Mouse (Mus musculus) yolk sac, embryonic 10.5 days (tissue): Measurements from ENCODE around the gene Samd10.

Source experiments
- DNase-seq: peaks from one replicate; pipeline ENCODE4 v3.0.0-alpha.2; 2017; ENCODE audit warnings: low spot score

Samd10 gene

DNA sequence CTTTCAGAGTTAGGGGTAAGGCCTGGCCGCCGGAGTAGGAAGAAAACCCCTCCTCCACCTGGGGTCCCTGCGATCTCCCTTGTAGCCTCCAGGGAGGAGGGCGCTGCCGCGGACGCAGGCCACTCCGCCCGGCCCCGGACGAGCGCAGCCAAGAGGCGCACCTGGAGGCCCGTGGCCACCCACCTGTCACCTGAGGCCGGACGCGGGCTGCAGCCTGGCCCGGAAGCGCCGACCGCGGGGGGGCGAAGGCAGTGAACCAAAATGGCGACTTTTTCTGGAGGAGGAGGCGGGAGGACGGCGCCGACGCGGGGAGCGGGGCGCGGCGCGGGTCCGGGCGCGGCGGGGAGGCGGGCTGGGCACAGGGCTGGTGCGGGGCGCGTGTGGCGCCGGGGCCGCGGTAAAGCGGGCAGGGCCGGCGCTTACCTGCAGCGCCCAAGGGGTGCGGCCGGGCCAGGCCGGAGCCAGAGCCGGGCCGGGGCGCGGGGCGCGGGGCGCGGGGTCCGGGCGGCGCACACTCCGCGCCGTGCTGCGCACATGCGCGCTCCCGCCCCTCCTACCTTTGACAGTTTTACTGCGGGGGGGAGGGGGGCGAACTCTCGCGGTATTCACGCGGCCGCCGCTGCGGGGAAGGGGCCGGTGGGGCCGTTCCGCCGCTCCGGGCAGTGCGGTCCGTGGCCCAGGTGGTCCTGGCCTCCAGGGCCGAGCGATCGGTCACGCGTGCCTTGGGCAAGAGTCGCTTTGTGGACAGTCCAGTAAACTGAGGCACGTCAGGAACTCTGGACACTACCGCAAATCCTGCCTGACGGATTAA lies 6.6 kb downstream of the Samd10 start, which contains the start of gene Zfp512b:
Zfp512b (minus strand) TSS at position 573 of the 811 bp plus-strand sequence.
- peak; percentile 86 for DNase-seq

DNA sequence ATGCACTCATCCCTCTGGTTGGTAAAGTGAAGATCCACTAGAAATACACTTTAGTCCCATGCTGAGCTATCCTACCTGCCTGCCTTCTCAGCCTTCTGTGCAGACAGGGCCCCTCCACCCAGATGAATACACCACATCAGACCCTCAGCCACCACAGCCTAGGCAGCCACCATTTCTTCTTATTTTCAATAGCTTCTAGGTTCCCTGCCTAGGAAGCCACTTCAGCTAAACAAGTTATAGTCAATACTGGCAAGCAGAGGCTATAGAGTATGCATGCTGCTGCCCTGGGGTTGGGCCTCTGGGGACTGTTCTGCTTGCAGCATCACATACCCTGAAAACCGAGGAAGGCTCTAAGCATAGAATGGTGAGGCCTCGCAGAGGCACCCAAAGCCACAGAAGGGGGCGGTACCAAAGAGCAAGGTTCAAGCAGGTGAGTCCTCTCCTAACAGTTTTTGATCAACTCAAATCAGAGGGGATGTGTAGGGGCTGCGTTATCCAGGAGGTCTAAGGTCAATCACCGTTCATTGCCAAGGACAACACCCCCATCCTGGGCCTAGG lies 7.4 kb downstream of the Samd10 start, which contains the start of gene Prpf6:
Prpf6 (plus strand) TSS at position 341 of the 558 bp plus-strand sequence.
- DNase-seq = peak; percentile 42

DNA sequence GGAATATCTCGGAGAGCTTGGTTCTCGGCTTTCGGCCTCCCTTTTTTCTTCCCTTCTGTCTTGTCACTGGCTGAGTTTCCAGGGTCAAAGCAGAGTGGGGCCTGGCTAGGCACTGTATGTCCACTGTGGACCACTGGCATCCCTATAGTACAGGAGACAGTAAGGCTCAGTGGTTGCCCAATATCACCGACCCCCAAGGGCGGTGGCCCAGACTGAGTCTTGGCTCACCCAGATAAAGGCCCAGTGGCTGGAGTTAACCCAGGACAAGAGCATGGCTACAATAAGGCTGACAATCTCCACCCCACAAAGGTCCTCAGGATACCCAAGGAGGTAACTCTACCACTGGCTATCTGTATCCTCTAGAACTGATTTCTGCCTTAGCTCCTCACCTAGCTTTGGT lies 8.5 kb downstream of the Samd10 start:
- no peak for DNase-seq

DNA sequence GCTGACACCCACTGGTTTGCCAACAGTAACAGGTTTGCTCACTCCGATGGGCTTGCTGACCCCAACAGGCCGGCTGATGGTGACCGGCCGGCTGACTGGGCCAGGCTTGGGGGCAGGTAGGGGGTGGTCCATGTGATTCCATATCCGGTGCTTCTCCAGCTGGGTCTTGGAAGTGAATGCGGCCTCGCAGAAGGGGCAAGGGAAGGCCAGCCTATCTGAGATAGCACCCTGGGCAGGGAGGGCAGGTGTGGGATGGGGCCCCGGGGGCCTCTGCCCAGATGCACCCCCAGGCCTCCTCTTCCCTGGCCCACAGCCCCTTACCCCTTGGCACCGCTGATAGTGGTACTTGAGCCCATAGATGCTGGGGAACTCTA lies 9.3 kb downstream of the Samd10 start:
- no peak for DNase-seq

DNA sequence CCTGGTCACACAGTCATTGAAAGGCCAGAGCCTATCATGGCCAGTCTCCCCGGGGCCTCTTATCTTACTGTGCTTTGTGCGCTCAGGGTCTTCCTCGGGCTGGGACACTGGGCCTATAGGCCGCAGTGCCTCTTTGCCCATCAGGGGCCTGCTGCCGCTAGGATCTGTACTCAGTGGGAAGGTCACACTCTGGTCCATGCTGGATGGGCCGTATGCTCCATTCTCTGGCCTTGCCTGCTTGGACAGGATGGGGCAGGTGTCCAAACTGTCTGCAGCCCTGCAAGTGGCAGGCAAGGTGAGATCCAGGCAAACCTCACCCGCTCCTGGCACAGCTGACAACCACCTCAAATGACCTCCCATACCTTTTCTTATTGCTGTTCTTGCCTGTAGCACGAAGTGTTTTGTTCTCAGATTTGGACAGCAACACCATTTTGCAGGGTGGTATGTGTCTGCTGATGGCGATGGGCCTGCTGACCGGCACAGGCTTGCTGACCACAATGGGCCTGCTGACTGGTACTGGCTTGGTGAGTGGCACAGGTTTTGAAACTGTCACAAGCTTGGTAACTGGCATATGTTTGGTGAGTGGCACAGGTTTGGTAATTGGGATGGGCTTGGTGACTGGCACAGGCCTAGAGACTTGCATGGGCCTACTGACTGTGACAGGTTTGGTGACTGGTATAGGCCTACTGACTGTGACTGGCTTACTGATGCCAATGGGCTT lies 9.8 kb downstream of the Samd10 start:
- DNase-seq = no peak

DNA sequence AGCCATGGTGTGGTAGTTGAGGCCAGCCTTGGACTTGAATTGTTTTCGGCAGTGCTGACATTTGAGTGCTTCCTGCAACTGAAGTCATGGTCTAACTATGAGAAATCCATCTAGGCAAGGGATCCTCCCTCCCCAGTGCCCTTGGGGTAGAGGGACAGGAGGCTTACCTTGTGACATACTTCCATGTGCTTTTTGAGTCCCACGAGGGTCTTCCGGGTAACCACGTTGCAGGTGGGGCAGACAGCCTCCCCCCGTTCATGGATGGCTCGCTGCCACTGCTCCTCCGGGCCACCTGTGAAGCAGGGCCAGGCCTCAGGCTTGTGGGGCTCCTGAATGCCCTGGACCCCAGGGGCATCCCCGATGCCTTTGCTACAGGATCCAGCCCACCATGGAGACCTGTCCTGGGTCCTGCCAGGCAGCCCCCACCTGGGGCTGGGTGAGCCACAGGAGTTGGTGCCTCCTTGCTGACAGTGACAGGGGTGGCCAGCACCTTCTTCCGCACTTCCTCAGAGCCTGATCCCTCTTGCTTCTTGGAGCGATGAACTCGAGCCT lies 10.7 kb downstream of the Samd10 start:
- no peak for DNase-seq

DNA sequence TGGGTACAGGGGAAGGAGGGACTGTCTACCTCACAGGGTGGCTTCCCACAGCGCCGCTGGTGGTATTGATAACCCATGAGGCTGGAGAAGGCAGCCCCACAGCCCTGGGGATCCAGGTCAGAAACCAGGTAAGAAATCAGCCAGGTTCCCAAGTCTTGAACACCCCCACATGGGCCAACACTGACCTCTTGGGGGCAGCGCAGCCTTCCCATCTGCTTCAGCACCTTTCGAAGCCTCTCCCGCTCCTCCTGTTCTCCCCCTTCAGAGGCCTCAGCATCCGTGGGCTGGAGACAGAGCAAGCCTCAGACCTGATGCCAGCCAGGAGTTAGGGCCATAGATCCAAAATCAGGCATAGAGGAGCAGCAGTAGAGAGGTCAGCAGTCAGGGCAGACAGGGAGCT lies 11.2 kb downstream of the Samd10 start:
- DNase-seq = no peak

DNA sequence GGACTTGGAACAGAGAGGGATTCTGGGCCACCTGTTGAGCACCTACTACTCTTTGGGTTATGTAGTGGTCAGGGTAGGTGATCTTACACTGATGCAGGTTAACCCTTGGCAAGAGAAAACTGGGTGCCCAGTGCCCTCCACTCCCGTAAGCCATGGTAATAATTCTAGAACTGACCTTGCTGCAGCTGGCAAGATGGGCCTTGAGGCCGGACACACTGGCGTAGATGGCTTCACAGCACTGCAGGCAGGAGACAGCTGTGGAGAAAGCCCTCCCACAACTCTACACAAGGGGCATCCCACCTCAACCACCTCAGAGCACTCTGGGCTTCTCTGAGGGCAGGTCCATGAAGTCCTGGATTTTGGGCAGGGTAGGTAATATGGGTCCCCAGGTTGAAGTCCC lies 12.9 kb downstream of the Samd10 start:
- DNase-seq = no peak

DNA sequence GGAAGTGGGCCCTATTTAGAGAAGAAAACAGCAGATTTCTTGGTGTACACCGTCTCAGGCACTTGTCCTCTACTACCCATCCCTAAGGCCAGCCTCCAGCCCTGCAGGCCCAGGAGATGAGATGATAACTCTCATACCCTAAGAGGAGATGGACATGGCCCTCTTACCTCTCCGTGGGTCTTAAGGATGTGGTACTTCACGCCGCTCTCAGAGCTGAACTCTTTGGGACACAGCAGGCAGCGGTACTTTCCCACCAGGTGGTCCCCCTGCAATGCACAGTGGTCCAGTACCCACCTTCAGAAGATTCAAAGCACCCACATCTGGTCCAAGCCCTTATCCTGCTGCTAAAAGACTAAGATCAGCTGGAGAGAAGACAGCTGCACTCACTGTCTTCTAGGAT lies 13.5 kb downstream of the Samd10 start:
- no peak for DNase-seq

DNA sequence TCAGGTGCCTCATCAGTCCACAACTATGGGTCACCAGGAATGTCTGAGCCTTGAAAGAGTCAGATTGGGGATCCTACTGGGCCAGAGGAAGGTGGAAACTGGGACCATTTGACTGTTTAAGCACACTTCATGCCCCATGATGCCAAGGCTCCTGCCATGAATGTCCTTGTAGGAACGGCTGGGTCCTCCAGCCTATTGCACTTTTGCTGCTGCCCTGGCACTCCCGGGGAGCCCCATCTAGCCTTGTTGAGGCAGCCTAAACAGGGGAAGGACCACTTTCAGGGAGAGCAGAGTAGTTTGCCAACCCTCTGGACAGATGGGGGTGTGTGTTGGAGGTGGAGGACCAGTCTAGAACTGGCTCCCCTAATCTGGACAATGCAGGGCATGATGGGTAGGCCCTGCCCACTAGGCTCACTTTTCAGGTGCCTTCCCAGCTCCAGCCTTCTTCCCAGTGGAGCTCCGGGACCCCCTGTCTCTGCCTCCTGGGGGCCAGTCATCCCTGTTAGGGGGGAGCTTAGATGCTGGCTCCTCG lies 14.5 kb downstream of the Samd10 start, which contains the start of gene Uckl1:
Uckl1 (minus strand) TSS at position 482 of the 532 bp plus-strand sequence.
- no peak for DNase-seq

DNA sequence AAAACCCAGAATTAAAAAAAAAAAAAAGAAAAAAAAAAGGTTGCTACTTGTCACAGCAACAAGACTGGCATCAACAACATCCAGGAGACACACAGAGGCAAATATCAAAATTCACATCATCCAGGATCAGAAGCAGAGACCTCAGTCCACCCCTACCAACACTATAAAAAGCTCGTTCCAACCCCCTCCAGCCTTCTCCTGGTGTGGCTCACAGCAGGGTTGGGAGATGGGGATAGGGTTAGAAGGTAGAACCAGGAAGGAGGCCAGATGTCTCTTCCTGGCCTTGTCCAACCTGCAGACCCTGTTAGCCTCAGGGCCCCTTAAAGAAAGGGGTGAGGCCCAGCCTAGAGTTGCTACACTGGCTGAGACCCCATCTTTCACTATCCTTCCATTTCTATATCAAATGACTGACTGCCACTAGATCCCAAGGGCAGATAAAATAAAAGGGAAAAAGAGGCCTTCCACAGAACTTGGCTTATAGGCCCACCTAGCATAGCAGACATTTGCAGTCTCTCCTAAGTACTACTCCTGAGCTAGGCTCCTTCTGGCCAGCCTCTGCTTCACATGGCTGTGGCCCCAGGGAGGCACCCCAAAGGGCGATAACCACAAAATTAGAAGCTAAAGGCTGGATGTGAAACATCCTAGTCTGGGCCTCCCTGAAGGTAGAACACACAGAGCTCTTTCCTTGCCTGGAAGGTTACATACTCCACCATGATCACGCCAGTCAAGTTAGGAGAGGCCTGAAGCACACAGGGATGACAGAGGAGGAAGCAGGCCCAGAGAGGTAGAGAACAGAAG lies 15.4 kb downstream of the Samd10 start:
- DNase-seq = no peak

DNA sequence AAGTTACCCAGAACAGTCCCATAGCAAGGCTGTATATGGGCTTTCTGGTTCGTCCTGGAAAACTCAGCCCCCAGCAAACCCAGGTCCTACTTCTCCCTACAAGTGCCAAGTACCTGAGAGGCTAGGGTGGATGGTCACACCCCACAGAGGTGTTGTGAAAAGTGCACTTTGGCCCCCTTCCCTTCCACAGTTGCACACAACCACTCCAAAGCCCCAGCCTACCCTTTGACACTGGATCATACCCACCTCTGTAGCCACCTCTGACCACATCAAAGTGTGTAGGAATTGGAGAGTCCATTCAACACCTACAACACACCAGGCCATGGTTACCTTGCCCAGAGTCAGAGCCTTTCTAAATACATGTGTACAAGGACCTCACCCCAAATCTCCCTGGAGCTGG lies 16.1 kb downstream of the Samd10 start:
- peak; percentile 24 for DNase-seq

DNA sequence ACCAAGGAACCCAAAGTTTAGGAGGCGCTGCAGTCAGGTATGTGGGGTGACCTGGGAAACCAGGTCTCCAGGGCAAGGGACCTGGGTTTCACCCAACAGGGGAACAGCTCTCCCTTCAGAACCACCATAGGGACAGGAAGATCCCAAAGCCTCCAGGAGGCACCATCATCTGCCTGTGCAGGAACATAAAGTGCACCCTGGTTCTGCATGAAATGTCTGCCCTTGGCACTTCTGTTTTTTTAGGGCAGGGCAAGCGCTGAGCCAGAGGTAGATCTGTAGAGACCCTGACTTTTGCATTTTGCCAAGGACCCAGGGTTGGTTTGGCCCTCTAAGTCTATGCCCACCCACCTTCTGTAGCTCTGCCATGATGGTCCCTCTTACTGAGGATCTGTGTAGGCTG lies 16.7 kb downstream of the Samd10 start:
- DNase-seq = no peak

DNA sequence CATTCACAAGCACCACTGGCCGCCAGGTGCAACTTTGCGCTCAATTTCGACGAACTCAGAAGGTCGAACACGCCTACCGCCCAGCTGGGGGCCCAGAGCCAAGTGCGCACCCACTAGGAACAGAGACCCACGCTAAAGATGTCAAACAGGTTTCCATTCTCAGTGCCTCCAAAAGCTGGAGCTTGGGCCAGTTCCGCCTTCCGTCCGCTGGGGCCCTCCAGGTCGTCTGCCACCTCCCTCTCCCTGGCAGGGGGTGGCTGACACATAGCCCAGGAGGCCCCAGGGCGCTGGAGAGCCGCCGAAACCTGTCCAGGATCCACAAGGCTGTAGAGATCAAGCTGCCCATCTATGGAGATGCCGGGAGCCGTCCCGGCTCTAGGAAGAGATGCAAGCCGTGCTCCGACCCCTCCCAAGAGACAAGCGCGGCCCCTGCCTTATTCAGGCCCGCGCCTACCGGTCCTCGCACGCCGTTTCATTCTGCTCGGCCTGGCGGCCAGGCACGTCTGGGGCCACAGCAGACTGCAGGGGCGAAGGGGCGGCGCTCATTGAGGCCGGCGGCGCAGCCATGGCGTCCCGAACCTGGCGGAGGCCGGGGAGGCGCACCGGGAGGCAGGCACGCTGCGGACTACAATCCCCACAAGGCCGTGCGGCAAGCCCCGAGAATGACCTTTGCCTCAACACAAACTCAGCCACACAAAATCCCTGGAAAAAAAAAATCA lies 17.5 kb downstream of the Samd10 start:
- peak; percentile 87 for DNase-seq

DNA sequence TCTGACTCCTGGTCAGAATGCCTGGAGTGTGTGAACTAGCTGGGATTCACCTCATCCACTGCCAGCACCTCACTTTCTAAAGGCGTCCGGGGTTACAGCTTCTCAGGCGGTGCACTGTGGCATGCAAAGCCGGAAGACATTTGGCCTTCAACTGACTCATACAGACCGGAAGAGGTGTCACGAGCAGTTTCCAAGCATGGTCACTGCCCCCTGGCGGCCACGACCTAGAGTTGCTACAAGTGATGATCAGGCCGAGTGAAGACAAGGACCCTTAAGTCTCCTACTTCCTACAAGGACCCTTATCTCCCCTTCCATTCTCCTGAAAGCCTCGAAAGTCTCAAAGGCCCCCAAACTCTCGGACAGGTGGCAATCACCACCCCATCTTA lies 18.0 kb downstream of the Samd10 start:
- DNase-seq = peak; percentile 87

DNA sequence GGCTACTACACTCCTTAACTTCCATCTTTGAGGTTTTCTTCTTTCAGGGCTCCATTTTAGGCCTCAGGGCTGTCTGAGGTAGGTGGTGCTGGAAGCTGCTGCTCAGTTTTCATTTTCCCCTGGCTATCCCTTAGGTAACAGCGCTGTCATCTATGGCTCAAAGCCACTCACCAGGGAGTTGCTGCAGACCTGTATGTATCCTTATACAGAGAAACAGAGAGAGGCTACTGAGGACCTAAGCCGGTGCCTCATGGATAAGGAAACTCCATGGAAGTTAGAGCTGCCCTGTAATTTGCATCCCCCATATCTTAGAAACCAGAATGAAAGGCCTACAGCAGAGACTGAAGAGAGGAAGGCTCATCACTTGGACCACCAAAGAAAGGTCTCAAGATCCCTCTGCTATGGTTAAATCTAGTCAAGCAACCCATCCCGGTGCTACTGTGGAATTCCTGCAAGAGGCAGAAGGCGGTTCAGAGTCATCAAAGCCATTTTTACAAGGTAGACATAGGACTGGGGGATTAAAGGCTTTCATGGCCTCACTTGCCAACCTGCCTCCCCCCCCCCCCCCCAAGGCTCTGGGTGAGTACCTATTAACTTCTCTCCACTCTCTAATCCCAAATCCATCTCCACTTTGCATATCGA lies 18.8 kb downstream of the Samd10 start:
- no peak for DNase-seq

DNA sequence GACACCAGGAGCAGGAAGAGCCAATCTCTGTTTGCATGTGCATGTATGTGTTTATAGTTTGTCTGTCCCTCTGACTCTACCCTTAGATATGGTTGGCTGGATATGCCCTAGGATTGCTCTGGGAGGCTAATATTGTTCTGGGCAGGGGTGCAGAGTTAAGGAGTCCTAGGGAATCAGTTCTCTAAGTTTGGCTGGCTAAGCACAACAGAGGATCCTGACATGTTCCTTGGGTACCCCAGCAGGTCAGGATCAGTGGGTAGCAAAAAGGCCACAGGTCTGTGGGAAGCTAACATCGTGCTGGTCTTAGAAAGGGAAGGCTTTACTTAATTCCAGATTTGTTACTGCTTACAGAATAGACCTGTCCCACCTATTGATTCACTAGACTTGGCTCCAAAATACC lies 19.3 kb downstream of the Samd10 start:
- DNase-seq = no peak

DNA sequence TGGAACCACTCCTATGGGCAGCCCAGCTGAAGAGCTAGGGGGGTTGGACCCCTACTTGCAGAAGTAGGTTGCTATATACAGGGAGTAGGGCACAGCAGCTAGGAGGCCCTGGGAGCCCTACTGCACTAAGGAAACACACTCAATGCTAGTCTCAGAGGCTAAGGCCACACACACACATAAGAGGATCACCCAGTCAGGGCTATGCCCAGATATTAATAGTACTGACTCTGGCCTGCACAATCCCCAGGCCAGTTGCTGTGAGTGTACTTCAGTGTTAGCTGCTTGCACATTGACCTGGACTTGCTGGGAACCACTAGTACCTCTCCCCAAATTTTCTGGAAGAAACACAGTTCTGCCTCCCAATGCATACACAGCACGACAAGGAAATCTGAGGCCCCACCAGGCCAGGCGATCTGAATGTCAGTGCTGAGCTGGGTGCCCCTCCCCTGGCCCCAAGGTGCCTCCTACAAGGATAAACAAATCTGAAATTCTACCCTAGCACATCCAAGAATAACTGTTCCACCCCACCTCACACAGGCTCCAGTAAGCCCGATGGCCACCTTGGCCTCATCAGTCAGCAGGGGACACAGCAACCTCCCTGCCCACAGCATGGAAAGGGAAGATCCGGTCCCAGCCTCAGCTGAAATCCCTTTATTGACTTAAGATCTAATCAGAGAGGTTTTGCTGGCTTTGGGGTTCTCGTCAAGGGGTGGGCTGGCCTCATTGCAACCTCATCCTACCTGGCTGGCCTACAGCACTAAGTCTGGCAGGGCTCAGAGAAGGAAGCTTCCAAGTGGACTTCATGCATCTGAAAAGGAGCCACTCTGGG lies 20.0 kb downstream of the Samd10 start:
- no peak for DNase-seq

DNA sequence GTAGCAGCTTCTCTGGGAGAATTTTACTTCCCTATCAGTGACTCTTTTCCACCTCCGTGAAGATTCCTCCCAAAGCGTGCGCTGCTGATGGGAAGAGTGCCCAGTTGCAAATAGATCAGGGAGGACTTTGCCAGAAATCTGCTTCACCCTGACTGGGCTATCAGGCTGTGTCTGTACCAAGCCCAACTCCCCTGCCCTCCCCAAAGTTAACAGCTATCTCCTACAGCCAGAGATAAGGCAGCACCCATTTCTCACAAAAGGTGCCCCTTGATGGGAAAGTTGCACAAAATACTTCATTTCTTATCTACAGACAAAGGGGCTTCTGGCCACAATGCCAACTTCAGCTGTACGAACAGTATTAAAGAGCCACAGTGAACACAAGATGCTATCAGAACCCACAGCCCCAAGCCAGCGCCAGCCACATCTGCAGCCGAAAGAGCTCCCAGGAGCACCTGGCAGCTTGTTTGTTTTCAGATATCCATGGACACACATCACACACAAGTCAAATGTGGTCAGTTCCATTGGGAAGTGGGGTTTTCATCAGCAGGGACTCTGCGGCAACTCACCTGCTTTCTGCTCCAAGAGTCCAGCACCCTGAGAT lies 20.9 kb downstream of the Samd10 start:
- no peak for DNase-seq
